Mouse (Mus musculus): ENCODE results near the gene S100a16. TPM values are rescaled to one million over a fixed set of nuclear protein-coding genes. Genes with fewer than 3 reads are reported as not detected.
A peak's percentile ranks its signal among the peaks of the same experiment; 100 is the strongest.

S100a16 gene
- not detected for polyA plus RNA-seq (2017; shearing (Covaris generic))

- ATAC-seq: no peak
Observed at GRCm38 (mm10) chr3:90537141-90537904, at the start of gene S100a16. Gene S100a16 (plus strand): TSS chr3:90537254.

GRCm38 (mm10) chr3:90488576-90488975 lies 48.5 kb upstream of the S100a16 start:
- ATAC-seq: no peak

GRCm38 (mm10) chr3:90490696-90491256 lies 46.3 kb upstream of the S100a16 start, which contains the start of gene Snapin:
Gene Snapin (minus strand): TSS chr3:90491033.
- peak; percentile 97 for ATAC-seq

- peak; percentile 43 for ATAC-seq
Observed at GRCm38 (mm10) chr3:90491350-90491749, 45.7 kb upstream of the S100a16 start.

- no peak for ATAC-seq
Observed at GRCm38 (mm10) chr3:90493831-90494540, 43.1 kb upstream of the S100a16 start.

GRCm38 (mm10) chr3:90495850-90496525 lies 41.1 kb upstream of the S100a16 start:
- ATAC-seq: no peak

GRCm38 (mm10) chr3:90497597-90497996 lies 39.5 kb upstream of the S100a16 start:
- no peak for ATAC-seq

GRCm38 (mm10) chr3:90503444-90503843 lies 33.6 kb upstream of the S100a16 start:
- peak; percentile 29 for ATAC-seq

- no peak for ATAC-seq
Observed at GRCm38 (mm10) chr3:90505216-90505615, 31.8 kb upstream of the S100a16 start.

- ATAC-seq: no peak
Observed at GRCm38 (mm10) chr3:90506362-90506761, 30.7 kb upstream of the S100a16 start.

- ATAC-seq: no peak
Observed at GRCm38 (mm10) chr3:90508287-90508949, 28.6 kb upstream of the S100a16 start.

- ATAC-seq: peak; percentile 92
Observed at GRCm38 (mm10) chr3:90508950-90509746, 27.9 kb upstream of the S100a16 start, which contains the start of gene Chtop. Gene Chtop (minus strand): TSS chr3:90509498.

GRCm38 (mm10) chr3:90509747-90510123 lies 27.3 kb upstream of the S100a16 start:
- ATAC-seq: peak; percentile 27

- no peak for ATAC-seq
Observed at GRCm38 (mm10) chr3:90512276-90512675, 24.8 kb upstream of the S100a16 start.

- ATAC-seq: no peak
Observed at GRCm38 (mm10) chr3:90512948-90513642, 24.0 kb upstream of the S100a16 start.

GRCm38 (mm10) chr3:90513796-90514590 lies 23.1 kb upstream of the S100a16 start, which contains the start of the genes S100a1 and S100a13:
Gene S100a1 (minus strand): TSS chr3:90514392.
Gene S100a13 (plus strand): TSS chr3:90514435.
- peak; percentile 13 for ATAC-seq

- ATAC-seq: peak; percentile 87
Observed at GRCm38 (mm10) chr3:90514691-90515090, 22.4 kb upstream of the S100a16 start.

- ATAC-seq: peak; percentile 24
Observed at GRCm38 (mm10) chr3:90515242-90515641, 21.8 kb upstream of the S100a16 start.

- ATAC-seq: no peak
Observed at GRCm38 (mm10) chr3:90515789-90516188, 21.3 kb upstream of the S100a16 start.

- ATAC-seq: no peak
Observed at GRCm38 (mm10) chr3:90517711-90518110, 19.3 kb upstream of the S100a16 start.
